In the genomic region with DNA sequence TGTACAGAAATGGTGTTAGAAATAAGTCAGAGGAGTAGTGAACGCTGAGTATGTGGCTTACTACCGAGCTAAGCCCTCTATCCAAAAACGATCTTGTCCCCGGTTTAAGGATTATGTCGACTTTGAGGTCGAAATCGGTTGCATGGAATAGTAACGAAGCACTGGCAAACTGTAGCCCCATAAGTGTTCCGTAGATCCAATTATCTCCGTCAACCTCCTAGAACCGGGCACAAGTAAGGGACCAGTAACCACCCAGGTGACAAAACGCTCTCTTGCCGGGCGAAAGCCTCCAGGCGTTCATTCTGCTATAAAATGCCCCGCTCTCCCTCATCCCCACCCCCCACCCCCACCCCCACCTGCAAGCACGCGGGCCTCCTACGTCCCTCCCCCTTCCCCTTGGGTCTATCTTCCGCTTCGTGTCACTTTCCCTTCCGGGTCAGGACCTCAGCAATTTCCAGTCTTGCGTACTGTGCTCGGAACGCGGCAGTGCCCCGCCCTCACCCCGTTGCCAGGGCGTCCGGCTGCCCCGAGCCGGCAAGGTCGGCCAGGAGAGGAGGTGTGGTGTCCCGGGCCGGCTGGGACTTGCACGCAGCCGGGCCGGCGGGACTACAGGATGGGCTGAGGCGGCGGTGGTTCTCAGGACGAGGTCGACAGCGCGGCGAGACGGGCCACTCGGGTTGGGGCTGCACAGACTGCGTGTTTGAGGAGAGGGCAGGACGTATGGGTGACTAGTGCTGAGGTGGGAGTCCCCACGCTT, we compare ENCODE assay signal across 8 mouse cellular contexts. TPM values are rescaled to one million over a fixed set of nuclear protein-coding genes. Genes with fewer than 3 reads are reported as not detected.
DNase-seq lines count a peak whose midpoint lies in the region; ATAC-seq lines count a peak whose summit lies in the region.

A gene (plus strand): TSS at position 450 of the 757 bp plus-strand sequence.

- H3K4me2 ChIP-seq in hindbrain, embryonic 15.5 days, result peak within 1 kb of the TSS; percentile 64

- peak; percentile 99 for DNase-seq in R1 (ENCODE audit: low read depth, low spot score)
- peak; percentile 90 to 94 for DNase-seq in cerebellum, postnatal 25 days
- DNase-seq in frontal cortex, postnatal 25 days (ENCODE audit: low spot score in 2 of 2), result peak; percentile 67 to 79
- peak; percentile 81 for DNase-seq in left cerebral cortex, adult 11 months (ENCODE audit: low spot score)
- peak; percentile 95 to 97 for DNase-seq in lung, postnatal 4 days
- peak; percentile 92 for DNase-seq in retina, postnatal 7 days (ENCODE audit: low read depth, low spot score)
- DNase-seq in urinary bladder, adult 2 months (ENCODE audit: low spot score), result peak; percentile 89

- H3K27me3 ChIP-seq in hindbrain, embryonic 15.5 days, result no peaks in the 10 kb centered on the region

- peak; percentile 91 for ATAC-seq in hindbrain, embryonic 15.5 days (ENCODE audit: low FRiP score, low read depth)

- H3K4me3 ChIP-seq in hindbrain, embryonic 15.5 days, result peak within 1 kb of the TSS; percentile 89

- peak within 1 kb of the TSS; percentile 92 for H3K9ac ChIP-seq in hindbrain, embryonic 15.5 days

- no peaks in the 10 kb centered on the region for H3K36me3 ChIP-seq in hindbrain, embryonic 15.5 days

- no peaks in the 10 kb centered on the region for H3K9me3 ChIP-seq in hindbrain, embryonic 15.5 days

- peak within 1 kb of the TSS; percentile 93 for H3K27ac ChIP-seq in hindbrain, embryonic 15.5 days (replicated peaks)

- WGBS in hindbrain, embryonic 15.5 days, result under 1% methylated on average over 51 of the region's 51 CpGs

- H3K4me1 ChIP-seq in hindbrain, embryonic 15.5 days (replicated peaks), result peaks cover 33% of the 10 kb centered on the region

RNA-seq across cellular contexts. Expression of the gene that starts here (rescaled TPM):
- polyA plus RNA-seq in hindbrain, embryonic 15.5 days (2015; fragmentation: Nextera tagmentation; extraction: Ambion mirVana), result 25.5 and 26.0 TPM in 2 replicates
- polyA plus RNA-seq in urinary bladder, adult 2 months (2012; rRNA removed), result 4.6 and 5.6 TPM in 2 replicates

Comparison
In these comparisons a context has a peak if more than half of its experiments do, and no peak if none do; other contexts are left out.
1. Peak in every context shown above with its lines: DNase-seq, ATAC-seq, H3K4me3 ChIP-seq and H3K27ac ChIP-seq.